Mouse (Mus musculus) limb, embryonic 10.5 days (tissue): ENCODE data around the gene Ppp2r1b. TPM values are rescaled to one million over a fixed set of nuclear protein-coding genes. Genes with fewer than 3 reads are reported as not detected.

Experiments
- DNase-seq: peaks from one replicate; pipeline ENCODE4 v3.0.0-alpha.2; 2017; ENCODE audit warnings: low spot score
- H3K27ac ChIP-seq: fragments of 300-500 bp; sonication (generic); 2 replicates; pipeline ENCODE4 v1.5.1; 2016; ENCODE audit warnings: mild to moderate bottlenecking
- H3K27me3 ChIP-seq: fragments of 300-500 bp; sonication (generic); 2 replicates; pipeline ENCODE4 v1.6.1; 2016; ENCODE audit warnings: low read depth, mild to moderate bottlenecking; ENCODE audit not compliant: poor library complexity, severe bottlenecking
- H3K36me3 ChIP-seq: fragments of 300-500 bp; sonication (generic); 2 replicates; pipeline ENCODE4 v1.6.1; 2016; ENCODE audit warnings: mild to moderate bottlenecking, moderate library complexity
- H3K4me1 ChIP-seq: fragments of 300-500 bp; sonication (generic); 2 replicates; pipeline ENCODE4 v1.6.1; 2016
- H3K4me3 ChIP-seq: fragments of 300-500 bp; sonication (generic); 2 replicates; pipeline ENCODE4 v1.5.1; 2016; ENCODE audit warnings: mild to moderate bottlenecking, moderate library complexity
- H3K9me3 ChIP-seq: fragments of 300-500 bp; sonication (generic); replicated peaks from 2 replicates; pipeline ENCODE4 v1.6.1; 2016; ENCODE audit warnings: mild to moderate bottlenecking
- WGBS: fragments of 180-500 bp; shearing (Covaris S2); methylation state at CpG from one replicate; pipeline ENCODE4 v1.1.7; 2016; 5-methylcytosine and 5-hydroxymethylcytosine counted together
- polyA plus RNA-seq: library from polyadenylated mRNA; unstranded; fragments of >200 nt; fragmentation: Nextera tagmentation; extraction: Ambion mirVana; gene quantifications from 2 replicates; pipeline ENCODE4 v1.2.1, GENCODE M21; 2016

The Ppp2r1b gene
- polyA plus RNA-seq, 1 experiment from 2014 or later, result 159 TPM

DNA sequence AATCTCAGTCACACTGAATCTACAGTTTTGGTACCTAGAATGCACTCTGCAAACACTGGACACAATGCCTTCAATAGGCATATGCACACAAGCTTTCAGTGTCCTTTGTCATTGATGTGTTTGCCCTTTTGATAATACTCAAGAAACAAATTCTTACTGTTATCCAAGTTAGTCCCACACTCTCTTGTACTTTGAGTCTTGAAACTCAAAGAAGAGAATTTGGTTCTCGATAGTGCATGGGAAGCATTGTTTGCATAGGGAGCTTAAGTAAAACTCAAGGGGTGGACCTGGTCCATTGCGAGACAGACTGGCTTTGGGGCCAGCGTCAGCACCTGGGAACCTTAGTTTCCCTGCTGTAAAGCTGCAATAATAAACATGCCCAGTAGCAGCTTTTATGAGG is 73.0 kb downstream of the Ppp2r1b start:
- H3K4me3 ChIP-seq, result no peak overlapping the region
- no peak for DNase-seq
- no peaks in the 10 kb centered on the region for H3K4me1 ChIP-seq
- no peaks in the 10 kb centered on the region for H3K36me3 ChIP-seq
- WGBS, result 76% methylated on average over 3 of the region's 3 CpGs
- no peaks in the 10 kb centered on the region for H3K9me3 ChIP-seq
- no peaks in the 10 kb centered on the region for H3K27me3 ChIP-seq
- no peak overlapping the region for H3K27ac ChIP-seq

DNA sequence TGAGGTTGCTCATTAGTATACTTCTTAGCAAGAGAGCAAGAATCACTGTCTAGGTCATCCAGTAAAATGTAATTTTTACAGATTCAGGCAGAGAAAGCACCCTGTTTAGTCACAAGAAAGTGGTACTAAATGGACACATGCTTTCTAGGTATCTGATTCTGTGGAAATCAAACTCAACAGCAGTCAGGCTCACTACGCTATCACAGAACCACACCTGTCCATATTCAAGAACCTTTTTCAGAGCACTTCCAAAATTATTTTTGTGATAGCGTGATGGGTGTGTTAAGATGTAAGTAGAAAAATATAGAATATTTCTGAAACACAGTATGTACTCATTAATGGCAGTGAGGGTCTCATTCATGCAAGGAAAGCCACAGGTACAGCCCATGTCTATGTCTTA is 74.5 kb downstream of the Ppp2r1b start:
- Histone ChIP-seq H3K9me3 (no peaks in the 10 kb centered on the region), H3K36me3 (no peaks in the 10 kb centered on the region), H3K27me3 (no peaks in the 10 kb centered on the region), H3K4me3 (no peak overlapping the region), H3K4me1 (no peaks in the 10 kb centered on the region), H3K27ac (no peak overlapping the region)
- DNase-seq, result no peak
- WGBS, result 97% methylated on average over 2 of the region's 2 CpGs

DNA sequence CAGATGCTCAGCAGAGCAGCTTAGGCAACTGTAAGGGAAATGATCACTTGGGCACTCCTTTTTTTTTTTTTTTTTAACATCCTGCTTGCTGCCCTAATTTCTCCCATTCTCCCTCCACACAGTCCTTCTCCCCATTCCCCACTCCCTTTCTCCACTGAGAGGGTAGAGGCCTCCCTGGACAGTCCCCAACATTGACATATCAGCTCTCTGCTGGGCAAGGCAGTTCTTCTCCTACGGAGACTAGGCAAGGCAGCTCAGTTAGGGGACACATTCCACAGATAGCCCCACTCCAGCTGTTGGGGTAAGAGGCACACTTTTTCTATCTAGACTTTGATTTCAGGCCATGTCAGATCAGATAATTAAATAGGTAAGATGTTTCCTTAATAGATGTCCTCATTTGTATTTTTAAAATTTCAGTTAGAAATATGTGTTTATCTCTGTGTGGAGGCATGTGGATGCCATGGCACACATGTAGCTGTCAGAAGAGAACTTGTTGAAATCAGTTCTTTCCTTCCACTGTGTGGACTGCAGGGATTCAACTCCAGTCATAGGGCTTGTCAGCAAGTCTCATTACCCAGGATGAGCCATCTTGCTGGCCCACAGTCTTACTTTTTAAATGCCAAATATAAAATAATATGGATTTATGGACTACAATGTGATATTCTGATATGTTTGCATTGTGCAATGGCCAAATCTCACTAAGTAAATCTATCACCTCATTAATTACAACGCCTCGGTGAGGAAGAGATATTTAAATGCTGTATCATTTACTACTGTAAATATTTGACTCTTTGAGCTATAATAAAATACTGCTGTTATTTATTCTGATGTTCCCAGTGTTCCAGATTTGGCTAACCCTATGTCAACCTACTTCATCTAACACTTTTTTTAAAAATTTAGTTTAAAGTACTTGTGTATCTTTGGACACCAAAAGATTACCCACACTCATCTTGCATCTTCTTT is 76.1 kb downstream of the Ppp2r1b start:
- Histone ChIP-seq H3K27ac (no peak overlapping the region), H3K36me3 (no peaks in the 10 kb centered on the region), H3K4me3 (no peak overlapping the region), H3K27me3 (no peaks in the 10 kb centered on the region), H3K4me1 (no peaks in the 10 kb centered on the region), H3K9me3 (no peaks in the 10 kb centered on the region)
- WGBS, result 91% methylated on average over 3 of the region's 3 CpGs
- no peak for DNase-seq

DNA sequence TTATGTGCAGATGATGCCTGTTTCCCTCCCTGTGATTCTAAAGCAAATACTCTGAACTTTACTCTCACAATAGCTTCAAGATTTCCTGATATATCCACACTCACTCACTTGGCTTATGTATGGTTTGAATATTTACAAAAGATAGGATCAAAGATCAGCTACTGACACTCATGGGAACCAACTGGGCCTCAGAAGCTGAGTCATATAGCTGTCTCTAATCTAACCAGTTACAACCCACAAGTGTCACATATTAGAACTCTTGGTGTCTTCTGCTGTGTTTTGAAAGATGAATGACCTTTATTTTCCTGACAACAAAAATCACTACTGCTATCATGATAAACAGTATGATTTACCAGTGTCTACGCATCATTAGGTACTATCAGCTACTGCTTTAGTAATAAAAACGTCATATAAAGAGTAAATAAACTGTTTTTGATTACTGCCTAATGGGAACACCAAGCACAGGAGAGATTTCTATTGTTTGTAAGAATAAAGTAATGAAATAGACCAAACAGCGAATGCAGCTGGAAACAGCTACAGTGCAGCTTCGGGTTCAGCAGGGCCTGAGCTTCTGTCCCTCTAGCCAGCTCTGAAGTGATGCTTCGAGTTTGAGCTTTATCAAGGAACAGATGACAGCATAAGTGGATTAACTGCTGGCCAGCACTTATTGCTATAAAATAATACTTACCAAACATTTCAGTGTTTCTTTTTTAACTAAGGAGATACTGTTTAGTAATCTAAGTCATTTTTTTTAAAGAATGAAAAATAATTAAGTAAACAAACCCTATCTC is 77.5 kb downstream of the Ppp2r1b start:
- 77% methylated on average over 5 of the region's 5 CpGs for whole genome bisulfite sequencing

DNA sequence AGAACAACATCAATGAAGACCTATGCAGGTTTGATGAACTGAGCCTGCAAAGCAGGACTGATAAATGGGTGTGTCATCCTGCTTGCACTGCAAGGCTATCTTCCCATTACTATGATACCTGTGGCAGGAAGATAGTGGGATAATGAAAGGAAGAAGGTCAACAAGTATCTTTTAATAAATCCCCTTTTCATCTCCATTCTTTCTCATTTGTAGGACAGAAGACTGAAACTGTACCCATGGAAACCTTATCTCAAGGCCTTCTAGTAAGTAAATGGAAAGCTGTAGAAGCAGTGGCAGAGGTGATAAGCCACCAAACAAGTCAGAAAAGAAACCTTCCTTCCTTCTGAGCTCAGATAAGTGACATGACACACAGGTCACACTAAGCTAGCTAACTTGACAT is 79.4 kb downstream of the Ppp2r1b start:
- no peak for DNase-seq
- Histone ChIP-seq H3K9me3 (no peaks in the 10 kb centered on the region), H3K4me1 (no peaks in the 10 kb centered on the region), H3K4me3 (no peak overlapping the region), H3K27ac (no peak overlapping the region), H3K36me3 (peaks cover 5% of the 10 kb centered on the region; the same call in 1 of the 2 replicates), H3K27me3 (no peaks in the 10 kb centered on the region)

More for the DNA sequence above, 77.5 kb downstream of the Ppp2r1b start:
- Histone ChIP-seq H3K9me3 (no peaks in the 10 kb centered on the region), H3K27ac (no peak overlapping the region), H3K4me1 (no peaks in the 10 kb centered on the region), H3K36me3 (no peaks in the 10 kb centered on the region), H3K4me3 (no peak overlapping the region), H3K27me3 (no peaks in the 10 kb centered on the region)
- DNase-seq, result no peak

DNA sequence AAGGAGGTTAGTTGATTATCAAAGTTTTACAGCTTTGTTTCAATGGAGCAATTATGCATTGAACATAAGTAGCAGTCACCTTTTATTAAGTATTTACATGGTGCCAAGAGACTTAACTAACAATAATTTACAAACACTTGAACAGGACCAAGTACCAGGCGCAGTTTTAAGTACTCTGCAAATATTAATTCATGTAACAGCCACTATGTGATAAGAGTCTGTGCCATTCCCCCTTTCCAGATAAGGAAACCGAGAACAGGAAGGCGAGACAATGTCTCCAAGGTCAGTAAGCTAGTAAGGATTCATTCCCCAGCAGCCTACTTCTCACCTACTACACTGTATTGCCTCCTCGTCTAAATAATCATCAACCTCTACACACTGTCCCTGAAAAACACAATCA is 80.7 kb downstream of the Ppp2r1b start:
- no peaks in the 10 kb centered on the region for H3K27me3 ChIP-seq
- no peak overlapping the region for H3K27ac ChIP-seq
- 93% methylated on average over 4 of the region's 4 CpGs for WGBS
- H3K9me3 ChIP-seq, result no peaks in the 10 kb centered on the region
- no peaks in the 10 kb centered on the region for H3K4me1 ChIP-seq
- peaks cover 7% of the 10 kb centered on the region; the same call in 1 of the 2 replicates for H3K36me3 ChIP-seq
- H3K4me3 ChIP-seq, result no peak overlapping the region
- no peak for DNase-seq

DNA sequence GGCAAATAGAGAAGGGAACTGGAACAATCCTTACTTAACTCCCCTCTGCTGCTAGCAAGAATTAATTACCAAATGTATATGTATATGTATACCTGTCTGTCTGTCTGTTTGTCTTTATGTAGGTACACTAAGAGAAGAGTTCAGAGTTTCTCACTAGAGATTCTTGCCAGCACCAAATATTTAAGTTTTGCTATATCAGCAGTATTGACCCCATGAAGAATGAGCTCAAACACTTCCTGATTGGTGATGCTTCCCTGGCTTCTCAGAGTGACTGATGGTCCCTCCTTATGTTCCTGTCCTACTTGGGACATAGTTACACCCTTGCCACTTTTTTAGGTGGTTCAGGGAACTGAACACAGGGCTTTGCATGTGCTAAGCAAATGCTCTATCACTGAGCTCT is 84.9 kb downstream of the Ppp2r1b start:
- DNase-seq, result no peak
- Histone ChIP-seq H3K27ac (no peak overlapping the region), H3K9me3 (no peaks in the 10 kb centered on the region), H3K4me1 (no peaks in the 10 kb centered on the region), H3K36me3 (peaks cover 33% of the 10 kb centered on the region), H3K4me3 (no peak overlapping the region), H3K27me3 (no peaks in the 10 kb centered on the region)

DNA sequence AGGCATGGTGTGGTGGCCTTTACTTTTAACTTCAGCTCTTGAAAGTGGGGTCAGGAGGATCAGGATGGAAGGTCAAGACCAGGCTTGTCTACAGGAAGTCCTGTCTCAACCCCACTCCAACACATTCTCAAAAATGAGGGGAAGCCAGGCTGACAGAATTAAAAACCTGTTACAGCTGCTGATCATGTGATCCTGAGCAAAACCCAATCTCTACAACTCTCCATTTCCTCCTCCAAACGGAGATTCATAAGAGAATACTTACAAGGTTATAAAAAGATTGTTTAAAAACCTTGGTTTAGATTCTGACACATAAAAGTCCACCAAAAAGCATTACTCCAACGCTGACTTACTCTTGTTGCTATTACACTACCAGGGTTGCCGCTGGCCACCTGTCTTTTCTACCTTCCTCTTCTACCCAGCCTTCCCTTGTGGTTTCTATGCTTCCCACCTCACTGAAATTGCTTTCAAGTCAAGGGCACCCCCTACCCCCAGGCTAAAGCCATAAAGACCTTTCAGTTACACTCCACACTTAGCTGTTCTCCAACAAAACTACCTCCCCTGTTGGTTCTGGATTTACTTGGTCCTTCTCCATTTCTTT is 96.8 kb downstream of the Ppp2r1b start:
- 84% methylated on average over 3 of the region's 3 CpGs for WGBS
- Histone ChIP-seq H3K36me3 (no peaks in the 10 kb centered on the region), H3K4me1 (peaks cover 6% of the 10 kb centered on the region; the same call in 1 of the 2 replicates)

DNA sequence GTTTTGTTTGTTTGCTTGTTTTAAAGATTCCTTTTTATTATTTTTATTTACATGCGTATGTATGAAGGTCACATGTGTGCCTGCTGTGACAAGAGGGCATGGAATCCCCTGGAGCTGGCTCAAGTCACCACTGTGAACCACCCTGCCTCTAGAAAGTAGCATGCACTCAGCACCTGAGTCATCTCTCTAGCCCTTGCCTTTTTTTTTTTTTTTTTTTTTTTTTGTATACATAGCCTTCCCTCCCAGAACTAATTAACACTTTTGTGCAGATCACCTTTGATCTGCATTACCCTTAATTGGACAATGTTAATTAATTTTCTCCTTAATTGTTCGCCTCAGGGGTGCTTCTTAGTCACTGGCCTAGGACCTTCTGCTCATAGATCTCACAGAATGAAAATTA is 97.6 kb downstream of the Ppp2r1b start:
- Histone ChIP-seq H3K27me3 (no peaks in the 10 kb centered on the region), H3K4me3 (no peak overlapping the region), H3K36me3 (no peaks in the 10 kb centered on the region), H3K9me3 (no peaks in the 10 kb centered on the region), H3K27ac (no peak overlapping the region), H3K4me1 (peaks cover 6% of the 10 kb centered on the region; the same call in 1 of the 2 replicates)
- DNase-seq, result no peak
- 78% methylated on average over 2 of the region's 2 CpGs for WGBS

More for the DNA sequence above, 96.8 kb downstream of the Ppp2r1b start:
- H3K4me3 ChIP-seq, result no peak overlapping the region
- no peaks in the 10 kb centered on the region for H3K27me3 ChIP-seq
- no peak overlapping the region for H3K27ac ChIP-seq
- no peak for DNase-seq
- H3K9me3 ChIP-seq, result no peaks in the 10 kb centered on the region

Other genes with a start within 250 kb of the Ppp2r1b start
- 337 and 352 TPM in 2 replicates for gene Sdhd, start 241.5 kb upstream of the Ppp2r1b start, polyA plus RNA-seq
- gene Timm8b, start 241.4 kb upstream of the Ppp2r1b start, polyA plus RNA-seq, result 297 and 307 TPM in 2 replicates
- 5.1 and 5.4 TPM in 2 replicates for gene Pih1d2, start 228.0 kb upstream of the Ppp2r1b start, polyA plus RNA-seq
- gene Nkapd1, start 227.8 kb upstream of the Ppp2r1b start, polyA plus RNA-seq, result 20.4 and 21.3 TPM in 2 replicates
- 61.7 and 62.1 TPM in 2 replicates for gene Dlat, start 185.5 kb upstream of the Ppp2r1b start, polyA plus RNA-seq
- gene Dixdc1, start 105.8 kb upstream of the Ppp2r1b start, polyA plus RNA-seq, result 33.8 and 36.8 TPM in 2 replicates
- 2.6 and 2.8 TPM in 2 replicates for gene 2310030G06Rik, start 98.8 kb upstream of the Ppp2r1b start, polyA plus RNA-seq
- 2.4 and 3.1 TPM in 2 replicates for gene Cryab, start 94.0 kb upstream of the Ppp2r1b start, polyA plus RNA-seq
- gene Hspb2, start 92.9 kb upstream of the Ppp2r1b start, polyA plus RNA-seq, result not detected in 2 replicates
- 12.6 and 14.0 TPM in 2 replicates for gene Fdxacb1, start 77.1 kb upstream of the Ppp2r1b start, polyA plus RNA-seq
- 42.2 and 43.0 TPM in 2 replicates for gene Alg9, start 70.3 kb upstream of the Ppp2r1b start, polyA plus RNA-seq
- 19.7 and 25.8 TPM in 2 replicates for gene 1110032A03Rik, start 69.8 kb upstream of the Ppp2r1b start, polyA plus RNA-seq
- gene Sik2, start 163.8 kb downstream of the Ppp2r1b start, polyA plus RNA-seq, result 13.2 and 16.7 TPM in 2 replicates
- gene Btg4, start 215.6 kb downstream of the Ppp2r1b start, polyA plus RNA-seq, result not detected in 2 replicates
- 1.0 and 3.7 TPM in 2 replicates for gene Layn, start 231.8 kb downstream of the Ppp2r1b start, polyA plus RNA-seq